Mouse (Mus musculus): ENCODE results near the gene D8Ertd738e. TPM values are rescaled to one million over a fixed set of nuclear protein-coding genes. Genes with fewer than 3 reads are reported as not detected.

D8Ertd738e gene
- total RNA-seq, 4 experiments from 2014 or later = 171 to 296 (median 225) TPM

DNA sequence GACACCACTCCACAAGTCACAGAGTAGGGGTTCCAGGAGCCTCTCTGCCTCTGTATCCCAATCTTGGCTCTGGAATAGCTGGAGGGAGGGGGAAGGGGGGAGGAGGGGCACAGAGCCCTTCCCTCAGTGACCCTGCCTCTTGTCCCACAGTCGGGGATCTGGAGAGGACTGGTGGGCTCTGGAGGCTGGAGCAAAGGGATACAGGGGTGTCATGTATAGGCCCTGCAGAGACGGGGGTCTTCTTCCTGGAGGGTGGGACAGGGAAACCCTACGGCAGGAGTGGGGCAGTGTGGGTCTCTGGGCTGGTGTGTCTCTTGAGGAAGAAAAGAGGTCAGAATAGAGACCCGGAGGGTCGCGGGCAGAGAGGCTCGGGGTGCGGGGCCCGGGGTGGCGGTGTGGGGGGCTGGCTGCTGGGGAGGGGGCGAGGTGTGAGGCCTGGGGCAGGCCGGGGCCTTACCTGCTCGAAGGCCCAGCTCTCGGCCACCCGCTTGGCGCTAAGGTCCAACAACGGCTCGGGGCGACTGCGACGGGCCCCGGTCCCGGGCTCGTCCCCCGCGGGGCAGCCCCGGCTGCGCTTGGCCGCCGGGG, 13.0 kb downstream of the D8Ertd738e start:
- DNase-seq = no peak

DNA sequence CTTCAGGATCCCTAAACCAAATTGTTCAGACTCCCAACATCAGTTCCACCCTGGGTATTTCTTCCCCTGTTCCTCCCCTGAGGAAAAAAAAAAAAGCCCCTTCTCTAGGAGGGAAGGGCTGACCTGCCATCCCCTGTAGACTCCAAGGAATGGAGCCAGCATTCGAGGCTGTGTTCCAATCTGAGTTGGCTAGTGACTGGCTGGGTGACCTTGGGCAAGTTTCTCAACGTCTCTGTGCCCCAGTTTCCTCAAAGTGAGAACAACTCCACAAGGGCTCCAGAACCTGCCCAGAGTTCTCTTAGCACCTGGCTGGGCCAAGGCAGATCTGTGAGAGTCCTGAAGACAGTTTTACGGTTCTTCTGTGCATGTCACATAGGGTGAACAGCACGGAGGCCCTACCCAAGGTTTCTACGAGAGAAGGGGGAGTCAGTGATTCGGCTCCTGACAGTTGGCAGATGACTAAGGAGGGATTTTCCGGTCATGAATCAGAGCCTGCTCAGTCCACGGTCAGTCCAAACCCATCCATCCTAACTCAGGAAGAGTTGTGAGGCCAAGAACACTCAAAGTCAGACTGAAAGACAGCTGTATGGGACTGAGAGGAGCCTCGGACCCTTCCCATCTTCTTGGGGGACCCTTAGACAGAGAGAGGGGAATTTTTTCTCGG, 13.6 kb downstream of the D8Ertd738e start:
- peak; percentile 85 for DNase-seq

DNA sequence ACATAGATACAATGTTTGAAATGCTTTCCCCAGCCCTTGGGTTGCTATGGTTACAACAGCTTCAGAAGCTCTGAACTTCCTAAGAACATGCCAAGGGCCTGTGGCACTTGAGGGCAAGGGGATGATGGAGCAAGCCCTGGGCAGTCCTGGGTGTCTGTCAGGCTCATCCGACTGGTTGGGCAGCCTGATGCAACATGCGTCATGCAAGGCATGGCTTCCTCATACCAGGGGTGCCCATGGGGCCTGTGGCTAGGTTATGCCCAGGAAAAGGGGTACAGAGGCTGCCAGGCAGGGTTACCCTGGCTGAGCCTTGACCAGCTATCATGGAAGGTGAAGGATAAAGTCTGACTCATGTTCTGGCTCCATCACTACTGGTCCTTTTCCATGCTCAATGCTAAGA, 16.5 kb downstream of the D8Ertd738e start:
- peak; percentile 76 for DNase-seq

DNA sequence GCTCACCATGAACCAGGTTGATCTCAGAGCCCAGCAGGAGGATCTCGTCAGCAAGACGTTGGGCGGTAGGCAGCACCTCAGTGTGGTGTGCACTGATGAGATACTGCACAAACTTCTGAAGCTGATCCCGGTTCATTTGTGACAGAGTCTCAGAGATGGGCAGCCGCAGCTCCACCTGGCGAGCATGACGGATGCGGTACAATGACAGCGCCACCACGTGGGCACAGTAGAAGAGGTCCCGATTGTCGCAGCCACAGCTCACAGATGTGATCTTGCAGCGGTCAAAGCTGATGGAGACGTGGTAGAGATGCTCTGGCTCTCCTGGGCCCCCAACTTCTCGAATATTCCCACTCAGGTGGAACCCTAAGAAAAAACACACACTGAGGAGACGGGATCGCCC, 18.8 kb downstream of the D8Ertd738e start:
- DNase-seq = no peak

DNA sequence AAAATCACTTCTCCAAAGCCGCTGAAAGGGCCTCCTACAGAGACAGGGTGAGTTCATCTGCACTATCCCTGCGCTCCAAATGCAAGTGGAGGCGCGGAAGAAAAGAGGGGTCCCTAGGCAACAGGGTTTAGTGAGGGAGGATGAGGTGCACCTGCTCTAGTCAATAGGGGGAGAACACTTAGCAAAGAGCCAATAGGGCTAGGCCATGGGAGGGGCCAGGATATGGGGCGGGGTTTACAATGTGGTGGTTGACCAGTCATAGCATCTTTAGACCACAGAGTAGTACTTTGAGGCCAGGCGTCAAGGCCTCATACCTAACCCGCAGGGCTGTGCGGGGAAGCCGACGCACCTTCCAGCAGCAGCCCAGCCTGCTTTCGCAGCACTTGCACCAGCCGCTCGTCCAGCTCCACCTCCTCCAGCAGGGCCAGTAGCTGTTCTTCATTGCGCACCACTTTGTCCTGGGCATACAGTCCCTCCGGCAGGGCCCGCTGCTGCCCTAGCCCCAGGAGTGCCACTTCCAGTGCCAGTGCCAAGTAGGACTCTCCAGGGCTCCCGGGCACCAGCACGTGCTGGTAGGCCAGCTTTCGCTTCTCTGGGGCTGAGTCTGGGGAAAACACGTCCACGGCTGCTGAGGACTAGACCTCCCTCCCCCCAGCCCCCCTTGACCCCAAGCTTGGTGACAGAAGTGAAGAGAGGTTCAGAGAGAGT, 26.0 kb downstream of the D8Ertd738e start:
- no peak for DNase-seq

DNA sequence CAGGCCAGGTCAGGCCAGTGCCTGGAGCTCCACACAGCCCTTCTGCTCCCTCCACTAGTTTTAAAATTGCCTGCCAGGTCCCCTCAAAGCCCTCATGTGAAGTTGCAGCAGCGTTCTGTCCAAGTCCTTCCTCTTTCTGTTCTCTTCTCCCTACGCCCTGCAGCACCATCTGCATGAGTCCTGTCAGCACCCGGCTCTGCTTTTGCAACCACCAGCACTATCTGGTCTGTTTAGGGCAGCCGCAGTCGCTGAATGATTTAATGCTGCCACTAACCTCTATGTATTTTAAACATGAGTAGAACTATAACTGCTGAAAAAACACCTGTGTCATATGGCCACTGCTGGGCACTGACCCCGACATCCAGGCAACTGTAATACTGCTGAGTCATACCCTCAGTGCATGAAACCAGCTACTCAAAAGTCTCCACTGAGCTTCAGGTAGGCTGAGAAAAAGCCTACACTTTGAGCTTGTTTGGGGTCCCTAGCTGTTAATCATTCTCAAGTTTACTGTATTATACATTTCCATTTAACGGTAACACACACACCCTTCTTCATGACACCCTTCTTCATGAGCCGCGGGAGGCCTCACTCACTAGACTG, 26.9 kb downstream of the D8Ertd738e start:
- no peak for DNase-seq

DNA sequence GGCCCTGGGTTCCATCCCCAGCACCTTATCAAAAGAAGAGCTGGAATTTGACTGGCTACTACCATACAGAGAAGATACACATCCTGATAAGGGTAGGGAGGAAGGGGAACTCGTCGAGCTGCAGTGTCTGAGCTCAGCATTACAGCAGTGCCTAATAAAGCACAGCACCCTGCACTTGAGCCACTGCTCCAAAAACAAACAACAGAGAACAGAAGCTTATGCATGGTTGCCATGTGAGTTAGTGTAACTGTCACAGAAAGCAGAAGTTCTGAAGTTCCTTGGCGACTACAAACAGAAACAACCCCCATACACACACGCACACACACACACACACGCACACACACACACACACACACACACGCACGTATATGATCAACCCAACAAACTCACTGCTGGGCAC, 29.4 kb downstream of the D8Ertd738e start:
- no peak for DNase-seq

DNA sequence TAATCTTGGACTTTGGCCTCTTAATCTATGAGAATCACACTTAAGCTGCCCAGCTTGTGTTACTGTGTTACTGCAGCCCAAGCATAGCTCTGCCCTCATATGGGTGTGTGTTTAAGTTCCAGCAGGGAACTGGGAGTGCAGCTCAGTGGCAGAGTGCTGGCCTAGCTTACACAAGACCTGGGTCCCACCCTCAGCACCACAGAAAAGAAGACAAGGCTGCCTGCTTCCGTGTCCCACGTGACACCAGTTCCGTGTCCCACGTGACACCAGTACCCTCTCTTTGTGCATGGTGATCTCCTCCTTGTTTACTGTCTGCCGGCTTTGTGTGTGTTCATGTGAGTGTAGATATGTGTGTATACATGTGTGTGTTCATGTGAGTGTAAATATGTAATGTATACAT, 31.4 kb downstream of the D8Ertd738e start:
- no peak for DNase-seq

DNA sequence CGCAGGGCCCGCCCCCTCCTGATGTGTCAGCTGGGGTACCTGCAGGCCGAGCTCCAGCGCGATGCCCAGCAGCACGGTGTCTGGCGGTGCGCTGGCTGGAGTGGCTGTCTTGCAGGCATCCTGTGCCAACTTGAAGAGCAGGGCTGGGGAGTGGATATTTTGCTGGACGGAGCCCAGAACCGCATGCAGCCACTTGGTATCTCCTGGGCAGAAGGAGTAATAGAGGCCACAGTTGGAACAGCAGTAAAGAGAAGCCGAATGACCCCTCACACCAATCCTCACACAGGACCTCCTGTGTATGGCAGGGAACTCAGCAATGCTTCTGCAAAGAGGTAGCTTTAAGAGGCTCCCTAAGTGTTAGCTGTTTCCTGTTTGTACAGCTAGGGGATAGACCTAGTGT, 32.3 kb downstream of the D8Ertd738e start:
- DNase-seq = no peak

DNA sequence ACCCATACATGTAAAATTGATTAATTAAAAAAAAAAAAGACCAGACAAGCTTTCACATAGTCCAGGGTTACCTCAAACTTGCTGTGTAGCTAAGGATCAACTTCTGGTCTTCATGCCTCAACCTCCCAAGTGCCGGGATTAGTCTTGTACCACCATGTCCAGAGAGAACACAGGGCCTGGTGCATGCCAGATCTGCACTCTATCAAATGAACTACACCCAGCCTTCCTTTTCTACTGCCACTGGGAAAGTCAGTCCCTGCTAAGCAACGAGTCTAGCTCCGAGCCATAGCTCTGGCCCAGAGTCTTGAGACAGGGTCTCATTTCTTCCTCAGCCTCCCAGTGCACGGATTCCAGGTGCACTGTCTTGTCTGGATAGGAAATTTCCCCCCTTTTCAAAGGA, 36.2 kb downstream of the D8Ertd738e start:
- no peak for DNase-seq

DNA sequence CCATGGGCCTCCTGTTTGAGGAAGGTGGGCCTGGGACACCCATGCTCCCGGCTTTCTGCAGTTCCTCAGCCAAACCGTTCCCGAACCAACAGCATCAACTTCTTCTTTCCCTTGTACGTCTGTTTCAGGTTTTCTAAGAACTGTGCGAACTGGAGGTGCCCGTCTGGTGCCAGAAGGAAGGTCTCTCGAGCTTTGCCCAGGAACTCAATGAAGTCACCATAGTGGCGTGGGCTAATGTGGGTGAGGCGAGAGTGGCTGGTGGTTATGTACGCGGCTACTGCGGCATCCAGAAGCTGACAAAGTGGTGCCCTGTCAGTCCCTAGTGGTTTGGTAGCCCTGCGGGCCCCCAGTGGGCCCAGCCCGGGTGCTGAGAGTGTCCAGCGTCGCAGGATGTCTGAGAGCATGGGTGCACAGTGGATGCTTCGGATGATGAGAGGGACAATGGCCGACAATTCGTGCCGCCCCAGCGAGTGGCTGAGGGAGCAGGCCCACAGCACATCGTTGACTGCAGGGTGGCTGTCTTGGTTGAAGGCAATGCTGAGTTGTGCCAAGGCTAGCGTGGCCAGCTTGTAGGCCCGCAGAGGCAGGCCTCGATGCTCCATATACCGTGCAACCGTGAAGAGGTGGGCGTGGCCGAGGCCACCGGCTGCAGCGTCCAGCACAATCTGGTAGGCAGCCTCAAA, 37.5 kb downstream of the D8Ertd738e start:
- DNase-seq = no peak

DNA sequence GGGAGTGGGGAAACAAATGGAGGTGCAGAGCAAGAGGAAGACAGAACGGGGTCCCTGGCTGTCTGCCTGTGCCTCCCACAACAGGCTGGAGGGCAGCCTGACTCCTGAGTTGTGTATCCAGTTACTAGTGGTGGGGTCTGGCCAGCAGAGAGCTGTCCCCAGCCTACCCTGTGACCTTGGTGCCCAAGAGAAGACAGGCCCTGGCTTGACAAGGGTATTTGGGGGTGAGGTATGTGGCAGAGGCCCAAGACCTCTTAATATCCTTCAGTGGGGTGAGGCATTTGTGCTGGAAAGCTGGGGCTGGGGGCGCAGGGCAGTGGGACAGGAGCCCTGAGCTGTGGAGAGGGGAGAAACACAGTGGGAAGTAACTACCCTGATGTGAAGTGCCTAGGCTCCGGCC, 38.3 kb downstream of the D8Ertd738e start:
- no peak for DNase-seq

DNA sequence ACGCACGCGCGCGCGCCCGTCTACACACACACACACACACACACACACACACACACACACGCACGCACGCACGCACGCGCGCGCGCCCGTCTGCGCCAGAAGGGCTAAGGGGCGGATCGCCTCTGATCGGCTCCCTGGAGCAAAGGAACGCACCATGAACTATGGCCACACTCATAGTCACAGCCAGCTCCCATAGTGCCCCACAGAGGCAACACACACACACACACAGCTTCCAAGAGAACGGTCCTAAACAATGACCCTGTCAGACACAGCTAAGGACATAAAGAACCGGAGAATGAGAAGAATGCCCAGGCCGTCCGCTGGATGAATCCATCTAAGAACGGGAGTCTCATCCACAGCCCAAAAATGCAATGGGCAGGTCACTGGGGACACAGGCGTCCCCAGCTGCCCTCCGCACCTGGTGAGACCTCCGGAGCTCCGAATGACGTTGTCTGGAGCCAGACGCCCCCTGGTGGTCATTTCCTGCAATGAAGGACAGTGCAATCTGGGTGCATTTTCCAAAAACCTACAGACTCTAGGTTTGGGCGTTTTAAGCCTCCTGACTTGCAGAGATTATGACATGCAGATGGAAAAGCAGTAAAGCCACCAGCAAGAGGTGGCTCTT, 39.2 kb downstream of the D8Ertd738e start:
- DNase-seq = peak; percentile 68

DNA sequence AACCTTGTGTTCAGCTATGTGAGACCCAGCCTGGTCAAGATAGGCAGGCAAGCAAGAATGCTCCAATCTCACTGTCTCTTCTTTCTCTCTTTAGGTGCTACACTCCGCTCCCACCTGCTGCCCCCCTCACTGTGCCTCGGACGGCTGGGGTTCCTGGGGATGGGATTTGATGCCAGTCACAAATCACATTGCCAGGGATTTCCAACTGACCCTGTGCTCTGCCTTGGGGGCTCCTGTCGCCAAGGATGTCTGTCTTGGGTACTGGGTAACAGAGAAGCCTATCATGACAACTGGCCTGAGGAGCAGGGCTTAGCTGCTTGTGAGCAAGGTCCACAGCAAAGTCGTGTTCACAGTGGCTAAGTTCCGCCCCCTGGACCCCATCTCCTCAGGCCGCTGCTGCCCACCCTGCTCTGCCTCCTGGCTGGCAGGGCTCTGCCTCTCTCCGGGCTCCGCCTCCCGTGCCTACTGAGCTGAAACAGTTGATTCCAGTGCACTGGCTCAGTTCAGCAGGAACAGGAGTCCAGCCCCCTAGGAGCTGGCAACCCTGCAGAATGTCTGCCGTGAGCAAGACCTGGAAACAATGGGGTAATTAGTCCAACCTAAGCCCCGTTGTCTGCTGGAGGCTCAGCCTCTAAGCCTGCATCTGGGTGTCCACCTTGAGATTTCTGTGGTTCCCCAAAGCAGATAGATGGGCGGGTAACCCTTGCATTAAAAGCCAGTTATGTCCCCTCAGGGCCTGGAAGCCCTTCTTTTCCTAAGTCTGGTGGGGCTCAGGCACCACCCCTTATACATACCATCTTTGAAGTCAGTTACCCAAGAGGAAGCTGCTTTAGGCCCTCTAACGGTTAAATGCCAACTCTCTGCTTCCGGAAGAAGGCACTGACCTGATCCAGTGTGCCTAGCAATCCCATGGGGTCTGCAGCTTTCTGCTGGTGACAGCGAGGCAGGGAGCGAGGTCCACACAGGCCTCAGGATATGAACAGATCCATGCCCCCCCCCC, 40.8 kb downstream of the D8Ertd738e start:
- no peak for DNase-seq

DNA sequence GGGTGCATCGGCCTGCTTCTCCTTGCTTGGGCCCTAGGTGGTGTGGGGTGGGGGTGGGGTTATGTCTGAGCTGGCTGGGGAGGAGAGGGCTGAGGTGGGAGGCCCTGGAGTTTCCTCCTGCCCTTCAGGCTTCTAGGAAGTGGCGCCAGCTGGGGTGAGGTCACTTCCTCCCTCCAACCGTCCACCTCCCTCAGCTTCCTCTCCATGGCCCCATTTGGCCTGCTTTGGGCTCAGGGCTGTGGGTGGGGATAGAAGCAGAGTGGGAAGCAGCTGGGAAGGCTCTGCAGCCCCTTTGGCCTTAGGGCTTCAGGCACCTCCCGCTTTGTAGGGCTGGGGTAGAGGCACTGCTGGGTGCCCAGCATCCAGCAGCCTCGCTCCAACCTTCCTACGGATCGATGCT, 41.7 kb downstream of the D8Ertd738e start:
- DNase-seq = peak; percentile 61

DNA sequence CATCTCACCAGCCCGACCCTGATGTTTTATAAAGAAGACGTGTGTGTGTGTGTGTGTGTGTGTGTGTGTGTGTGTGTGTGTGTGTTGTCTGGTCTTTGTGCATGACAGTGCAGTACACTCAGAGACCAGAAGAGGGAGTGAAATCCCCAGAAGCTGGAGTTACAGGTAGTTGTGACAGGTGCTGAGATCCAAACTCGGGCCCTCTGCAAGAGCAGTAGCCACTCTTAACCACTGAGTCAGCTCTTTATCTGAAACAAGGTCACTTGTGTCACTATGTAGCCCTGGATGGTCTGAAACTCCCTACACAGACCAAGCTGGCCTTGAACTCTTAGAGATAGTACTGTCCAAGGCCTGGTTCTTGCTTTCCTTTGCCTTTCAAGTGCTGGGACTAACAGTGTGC, 42.9 kb downstream of the D8Ertd738e start:
- DNase-seq = no peak

DNA sequence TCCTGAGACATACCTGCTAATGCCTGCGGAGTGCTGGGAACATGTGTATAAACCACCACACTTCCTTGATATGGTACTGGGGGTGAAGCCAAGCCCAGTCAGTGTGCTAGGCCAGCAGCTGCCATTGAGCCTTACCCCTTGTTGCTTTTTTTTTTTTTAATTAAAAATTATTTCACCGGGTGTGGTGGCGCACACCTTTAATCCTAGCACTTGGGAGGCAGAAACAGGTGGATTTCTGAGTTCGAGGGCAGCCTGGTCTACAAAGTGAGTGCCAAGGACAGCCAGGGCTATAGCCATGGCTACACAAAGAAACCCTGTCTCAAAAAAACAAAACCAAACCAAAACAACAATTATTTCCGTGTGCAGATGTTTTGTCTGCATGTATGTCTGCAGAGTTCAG, 44.4 kb downstream of the D8Ertd738e start:
- DNase-seq = no peak

DNA sequence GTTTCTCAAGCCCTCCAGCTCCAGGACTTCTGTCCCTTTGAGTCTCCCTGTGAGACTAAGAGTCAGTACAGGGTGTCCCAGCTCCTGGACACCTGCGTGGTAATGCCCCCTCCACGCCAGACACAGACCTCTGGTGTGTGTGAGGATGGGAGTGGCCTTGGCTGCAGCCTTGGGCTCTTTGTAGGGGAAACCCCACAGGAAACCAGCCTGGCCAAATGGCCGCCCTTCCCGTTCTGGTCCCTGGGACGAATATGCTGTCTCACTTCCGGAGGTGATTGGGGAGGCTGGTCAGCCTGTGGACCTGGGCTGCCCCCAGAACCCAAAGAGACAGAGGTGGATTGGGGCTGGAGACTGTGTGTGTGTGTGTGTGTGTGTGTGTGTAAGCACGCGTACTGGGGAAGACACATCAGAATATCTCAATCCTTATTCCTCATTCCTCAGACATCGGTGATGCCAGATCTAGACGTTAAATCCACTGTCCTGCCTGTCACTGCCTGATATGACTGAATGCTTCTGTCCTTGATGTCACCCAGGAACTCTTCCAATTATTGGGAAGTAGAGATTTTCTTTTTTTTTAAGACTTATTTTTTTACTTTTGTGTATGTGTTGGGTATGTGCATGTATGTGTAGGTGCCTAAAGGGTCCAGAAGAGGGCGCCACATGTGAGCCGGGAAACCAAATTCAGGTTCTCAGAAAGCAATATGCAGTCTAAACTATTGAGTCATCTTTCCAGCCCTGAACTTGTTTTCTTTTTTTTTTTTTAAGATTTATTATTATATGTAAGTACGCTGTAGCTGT, 45.3 kb downstream of the D8Ertd738e start:
- peak; percentile 84 for DNase-seq

DNA sequence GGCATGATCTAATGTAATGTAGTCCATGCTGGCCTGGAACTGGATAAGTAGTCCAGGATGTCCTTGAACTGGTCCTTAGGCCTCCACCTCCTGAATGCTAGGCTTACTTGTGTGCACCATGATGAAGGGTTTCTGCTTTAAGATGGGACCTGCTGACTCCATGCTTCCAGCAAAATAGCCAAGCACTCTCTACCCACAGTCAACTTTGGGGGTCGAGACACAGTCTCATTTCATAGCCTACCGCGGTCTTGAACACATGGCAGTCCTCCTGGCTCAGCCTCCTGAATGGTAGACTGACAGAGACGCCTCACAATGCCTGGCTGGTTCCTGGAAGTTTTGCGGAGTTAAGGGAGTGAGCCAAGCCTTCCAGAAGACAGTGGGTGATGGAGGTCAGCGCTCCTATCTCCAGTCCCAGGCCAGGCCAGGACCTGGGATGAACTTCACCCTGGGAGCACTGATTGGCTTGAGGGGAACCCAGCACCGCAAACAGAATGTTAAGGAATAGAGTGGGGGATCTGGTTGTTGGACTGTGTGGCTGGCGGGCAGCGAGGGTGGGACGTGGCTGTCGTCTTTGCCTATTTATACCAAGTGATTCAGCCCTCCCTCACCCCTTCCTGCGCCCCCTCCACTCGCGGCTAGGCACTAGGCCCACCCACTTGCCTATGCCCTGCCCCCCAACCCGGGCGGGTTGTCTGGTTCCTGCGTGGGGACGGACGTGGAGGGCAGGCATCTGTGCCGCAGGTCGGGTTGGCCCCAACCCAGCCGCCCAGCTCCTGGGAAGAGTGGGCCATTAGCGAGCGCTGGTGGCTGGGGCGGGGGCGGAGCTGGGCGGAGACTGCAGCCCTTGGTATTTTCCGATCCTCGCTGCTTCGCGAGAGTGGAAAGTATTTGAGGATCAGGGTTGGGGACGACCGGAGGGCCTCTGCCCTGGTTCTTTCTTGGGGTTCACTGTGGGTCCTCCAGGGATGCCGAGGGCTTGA, 46.3 kb downstream of the D8Ertd738e start:
- peak; percentile 91 for DNase-seq

All from adrenal gland, adult 8-10 months (tissue).